Mouse (Mus musculus) hindbrain, embryonic 16.5 days (tissue): ENCODE measurements around the gene Hoxb13. TPM values are rescaled to one million over a fixed set of nuclear protein-coding genes. Genes with fewer than 3 reads are reported as not detected.

Source experiments
- ATAC-seq: fragments of 200-750 bp; cut with Nextera tagmentation; 2 replicates; pipeline ENCODE4 v1.8.0; 2017; ENCODE audit warnings: moderate TSS enrichment, moderate library complexity
- H3K27ac ChIP-seq: fragments of 300-500 bp; sonication (generic); 2 replicates; pipeline ENCODE4 v1.5.1; 2014; ENCODE audit warnings: low read depth, mild to moderate bottlenecking, control low read depth, low read length, moderate library complexity
- H3K27me3 ChIP-seq: fragments of 300-500 bp; sonication (generic); replicated peaks from 2 replicates; pipeline ENCODE4 v1.6.1; 2014; ENCODE audit warnings: low read length; ENCODE audit not compliant: control insufficient read depth, insufficient read depth
- H3K36me3 ChIP-seq: fragments of 300-500 bp; sonication (generic); 2 replicates; pipeline ENCODE4 v1.6.1; 2014; ENCODE audit warnings: mild to moderate bottlenecking, low read length, moderate library complexity, mixed read lengths; ENCODE audit not compliant: control insufficient read depth, insufficient read depth
- H3K4me1 ChIP-seq: fragments of 300-500 bp; sonication (generic); 2 replicates; pipeline ENCODE4 v1.6.1; 2014; ENCODE audit warnings: low read depth, low read length; ENCODE audit not compliant: control insufficient read depth, insufficient read depth
- H3K4me2 ChIP-seq: fragments of 300-500 bp; sonication (generic); 2 replicates; pipeline ENCODE4 v1.6.1; 2014; ENCODE audit warnings: mild to moderate bottlenecking, low read length, control low read depth, moderate library complexity
- H3K4me3 ChIP-seq: fragments of 300-500 bp; sonication (generic); 2 replicates; pipeline ENCODE4 v1.5.1; 2014; ENCODE audit warnings: mild to moderate bottlenecking, low read length, control low read depth, moderate library complexity
- H3K9ac ChIP-seq: fragments of 300-500 bp; sonication (generic); 2 replicates; pipeline ENCODE4 v1.6.1; 2014; ENCODE audit warnings: low read depth, mild to moderate bottlenecking, control low read depth, low read length, moderate library complexity
- H3K9me3 ChIP-seq: fragments of 300-500 bp; sonication (generic); 2 replicates; pipeline ENCODE4 v1.6.1; 2014; ENCODE audit warnings: mild to moderate bottlenecking, low read length, moderate library complexity; ENCODE audit not compliant: control insufficient read depth
- WGBS: fragments of 180-500 bp; shearing (Covaris S2); extraction: QIAGEN DNeasy Blood & Tissue Kit; methylation state at CpG from one replicate; pipeline ENCODE4 v1.1.7; 2014; 5-methylcytosine and 5-hydroxymethylcytosine counted together
- polyA plus RNA-seq: library from polyadenylated mRNA; unstranded; fragments of >200 nt; fragmentation: Nextera tagmentation; extraction: Ambion mirVana; gene quantifications from 2 replicates; pipeline ENCODE4 v1.2.1, GENCODE M21; 2015

Gene Hoxb13
- polyA plus RNA-seq, 1 experiment from 2014 or later: not detected

DNA sequence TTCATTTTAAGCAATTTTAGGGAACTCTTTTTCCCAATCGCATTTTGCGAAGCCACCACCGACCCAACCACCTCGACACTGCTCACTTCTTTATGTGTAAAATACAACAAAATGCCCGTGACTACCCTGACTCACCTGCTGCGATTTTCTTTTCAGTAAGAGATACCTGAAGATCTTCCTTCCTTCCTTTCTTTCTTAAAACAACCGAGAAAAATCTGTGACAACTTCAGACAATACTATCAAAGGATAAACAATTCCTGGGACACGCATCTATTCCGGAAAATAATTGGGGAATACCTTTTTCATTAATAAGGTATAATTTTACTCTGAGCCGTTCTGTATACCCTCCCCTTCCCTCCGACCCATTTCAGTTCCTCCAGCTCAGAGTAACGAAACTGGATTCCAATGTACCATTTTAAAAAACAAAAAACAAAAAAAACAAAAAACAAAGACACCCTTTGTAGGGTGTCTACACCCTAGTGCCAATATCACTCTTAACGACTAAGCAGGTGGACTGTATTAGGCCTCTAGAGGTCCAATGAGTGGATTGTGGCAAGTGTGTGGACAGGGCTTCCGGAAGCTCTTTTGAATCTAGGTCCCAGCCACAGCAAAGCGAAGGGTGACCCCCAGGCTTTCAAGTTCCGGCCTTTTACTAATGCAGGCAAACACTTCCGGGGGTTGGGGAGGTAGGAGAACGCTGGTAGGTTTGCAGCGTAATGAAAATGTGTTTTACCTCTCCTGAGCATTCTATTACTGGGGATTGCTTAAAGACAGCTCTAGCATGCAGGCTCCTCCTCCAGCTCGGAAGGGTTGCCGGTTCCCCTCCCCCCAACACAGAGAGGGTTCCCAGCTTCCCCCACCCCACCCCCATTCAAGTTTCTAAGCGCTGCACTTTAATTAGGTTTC is 5.3 kb downstream of the Hoxb13 start:
- Histone ChIP-seq H3K27me3 (peaks cover 81% of the 10 kb centered on the region), H3K4me1 (no peaks in the 10 kb centered on the region), H3K9me3 (no peaks in the 10 kb centered on the region), H3K4me3 (no peak overlapping the region), H3K9ac (no peak overlapping the region), H3K36me3 (no peaks in the 10 kb centered on the region), H3K27ac (no peak overlapping the region), H3K4me2 (no peak overlapping the region)
- no peak for ATAC-seq
- 4% methylated on average over 22 of the region's 22 CpGs for WGBS

DNA sequence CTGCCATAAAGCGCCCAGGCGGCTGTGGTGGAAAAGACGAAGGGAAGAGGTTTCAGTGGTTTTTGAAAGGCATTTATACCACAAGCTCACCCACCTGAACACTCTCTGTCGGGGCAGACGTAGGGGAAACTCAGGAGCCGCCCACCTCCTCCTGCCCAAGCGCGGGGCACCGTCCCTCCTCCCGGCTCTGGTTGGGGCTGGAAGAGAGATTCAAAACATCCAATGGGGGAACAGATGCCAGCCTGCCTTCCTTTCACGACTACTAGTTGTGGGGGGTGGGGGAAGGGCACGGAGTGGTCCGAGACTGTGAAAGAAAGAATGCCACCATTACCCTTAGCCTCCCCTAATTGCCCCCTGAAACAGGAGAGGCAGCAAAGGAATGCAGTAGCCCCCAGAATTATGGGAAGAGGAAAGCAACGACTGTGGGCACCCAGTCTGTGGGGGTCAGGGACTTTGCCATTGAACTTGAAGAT is 6.1 kb downstream of the Hoxb13 start:
- ATAC-seq: no peak
- H3K4me3 ChIP-seq: no peak overlapping the region
- 1% methylated on average over 14 of the region's 14 CpGs for WGBS
- no peaks in the 10 kb centered on the region for H3K9me3 ChIP-seq
- peaks cover 79% of the 10 kb centered on the region for H3K27me3 ChIP-seq
- H3K27ac ChIP-seq: no peak overlapping the region
- no peaks in the 10 kb centered on the region for H3K36me3 ChIP-seq
- no peak overlapping the region for H3K9ac ChIP-seq
- H3K4me1 ChIP-seq: no peaks in the 10 kb centered on the region
- no peak overlapping the region for H3K4me2 ChIP-seq

DNA sequence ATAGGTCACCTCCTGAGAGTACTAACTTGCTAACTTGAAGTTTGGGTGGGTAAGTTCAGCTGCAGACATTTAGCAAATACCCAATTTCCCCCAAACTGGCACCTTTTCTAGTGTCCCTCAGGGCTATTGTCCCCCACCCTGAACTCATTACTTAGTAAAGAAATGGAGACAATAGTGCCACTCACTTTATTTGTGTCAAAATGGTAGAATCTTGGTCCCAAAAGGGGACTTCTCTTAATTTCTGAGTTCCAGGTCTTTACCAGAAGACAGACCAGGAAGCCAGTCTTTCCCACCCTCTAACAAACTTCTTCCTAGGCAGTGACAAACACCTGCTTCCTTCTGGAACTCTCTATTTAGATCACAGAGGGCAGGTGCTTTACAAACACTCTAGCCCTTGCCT is 7.6 kb downstream of the Hoxb13 start:
- Histone ChIP-seq H3K27ac (no peak overlapping the region), H3K4me1 (no peaks in the 10 kb centered on the region), H3K36me3 (no peaks in the 10 kb centered on the region), H3K9me3 (no peaks in the 10 kb centered on the region), H3K27me3 (peaks cover 77% of the 10 kb centered on the region), H3K9ac (no peak overlapping the region), H3K4me3 (no peak overlapping the region), H3K4me2 (no peak overlapping the region)
- no peak for ATAC-seq

DNA sequence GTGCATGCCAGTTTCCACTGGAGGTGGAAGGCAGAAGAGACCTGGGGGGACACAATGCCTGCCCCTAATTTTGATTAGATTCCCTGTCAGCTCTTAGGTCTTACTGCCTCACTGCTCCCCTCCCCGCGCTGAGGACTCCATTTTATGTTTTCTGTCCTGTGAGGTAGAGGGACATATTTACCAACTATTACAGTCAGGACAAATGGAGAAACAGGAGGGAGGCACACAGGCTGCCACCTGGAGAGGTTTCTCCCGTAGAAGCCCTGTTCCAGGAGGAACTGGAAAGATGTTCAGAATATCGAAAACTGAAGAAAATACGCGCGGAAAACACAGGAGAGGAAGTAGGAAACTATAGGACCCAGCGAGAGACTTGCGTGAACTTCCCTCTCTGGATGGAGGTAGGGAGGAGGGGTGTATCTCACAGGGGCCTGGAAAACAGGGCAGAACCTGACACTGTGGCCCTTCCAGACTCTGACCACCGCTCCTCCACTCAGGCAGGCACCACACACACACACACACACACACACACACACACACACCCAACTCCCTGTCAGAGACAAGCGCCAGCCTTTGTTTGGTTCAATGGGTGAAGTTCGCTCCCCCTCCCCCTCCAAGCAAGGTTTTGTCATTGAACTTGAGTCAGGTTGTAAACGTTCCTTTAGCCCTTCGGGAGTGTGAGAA is 8.4 kb downstream of the Hoxb13 start:
- no peak overlapping the region for H3K9ac ChIP-seq
- H3K4me1 ChIP-seq: no peaks in the 10 kb centered on the region
- H3K27ac ChIP-seq: no peak overlapping the region
- peaks cover 77% of the 10 kb centered on the region for H3K27me3 ChIP-seq
- WGBS: 1% methylated on average over 14 of the region's 14 CpGs
- no peak for ATAC-seq
- H3K4me3 ChIP-seq: no peak overlapping the region
- H3K9me3 ChIP-seq: no peaks in the 10 kb centered on the region
- H3K4me2 ChIP-seq: no peak overlapping the region
- no peaks in the 10 kb centered on the region for H3K36me3 ChIP-seq

DNA sequence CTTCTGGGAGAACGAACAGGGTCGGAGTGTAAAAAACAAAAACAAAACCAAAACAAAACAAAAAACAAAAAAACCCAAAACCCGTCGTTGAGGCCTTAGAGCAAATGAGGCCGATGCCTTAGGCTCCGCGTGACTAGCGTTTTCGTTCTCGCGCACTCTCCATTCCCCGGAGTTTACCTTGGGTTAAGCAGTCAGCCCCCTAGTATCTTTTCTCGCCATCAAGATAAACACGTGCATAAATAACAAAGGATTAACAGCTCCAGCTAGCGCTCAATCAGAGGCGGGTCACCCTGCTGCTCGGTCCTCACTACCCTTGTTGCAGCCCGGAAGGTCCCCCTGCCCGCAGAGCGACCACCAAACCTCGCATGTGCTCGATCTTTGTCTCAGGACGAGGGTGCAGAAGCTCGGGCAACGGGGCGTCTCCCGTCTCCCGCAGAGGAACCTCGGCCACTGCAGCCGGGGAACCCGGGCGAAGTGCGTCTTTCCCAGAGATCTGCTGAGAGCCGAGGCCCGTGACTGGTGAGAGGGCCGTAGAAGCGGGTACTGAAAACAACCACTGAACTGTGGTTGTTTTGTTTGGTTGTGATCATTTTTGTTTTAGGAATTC is 9.2 kb downstream of the Hoxb13 start:
- Histone ChIP-seq H3K4me3 (no peak overlapping the region), H3K4me2 (no peak overlapping the region), H3K4me1 (no peaks in the 10 kb centered on the region), H3K27ac (no peak overlapping the region), H3K27me3 (peaks cover 77% of the 10 kb centered on the region), H3K36me3 (no peaks in the 10 kb centered on the region), H3K9me3 (no peaks in the 10 kb centered on the region), H3K9ac (no peak overlapping the region)
- under 1% methylated on average over 37 of the region's 37 CpGs for WGBS
- no peak for ATAC-seq

DNA sequence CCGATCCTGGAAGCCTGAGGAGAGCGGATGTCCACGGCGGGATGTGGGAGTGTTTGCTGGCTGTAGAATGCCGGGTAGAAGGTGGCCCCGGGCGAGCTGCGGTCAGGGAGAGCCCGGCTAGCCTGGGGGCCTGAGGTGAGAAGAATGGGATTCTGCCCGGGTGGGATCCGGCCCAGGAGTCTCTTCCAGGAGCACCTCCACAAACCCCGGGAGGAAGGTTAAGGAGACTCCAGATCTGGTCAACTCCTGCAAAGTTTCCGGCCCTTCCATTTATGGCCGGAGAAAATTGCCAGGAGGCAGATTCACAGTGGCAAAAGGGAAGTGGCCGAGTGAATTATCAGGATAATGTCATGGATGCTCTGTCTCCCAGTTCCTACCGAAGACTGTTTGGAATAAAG is 9.7 kb downstream of the Hoxb13 start:
- WGBS: under 1% methylated on average over 16 of the region's 16 CpGs

DNA sequence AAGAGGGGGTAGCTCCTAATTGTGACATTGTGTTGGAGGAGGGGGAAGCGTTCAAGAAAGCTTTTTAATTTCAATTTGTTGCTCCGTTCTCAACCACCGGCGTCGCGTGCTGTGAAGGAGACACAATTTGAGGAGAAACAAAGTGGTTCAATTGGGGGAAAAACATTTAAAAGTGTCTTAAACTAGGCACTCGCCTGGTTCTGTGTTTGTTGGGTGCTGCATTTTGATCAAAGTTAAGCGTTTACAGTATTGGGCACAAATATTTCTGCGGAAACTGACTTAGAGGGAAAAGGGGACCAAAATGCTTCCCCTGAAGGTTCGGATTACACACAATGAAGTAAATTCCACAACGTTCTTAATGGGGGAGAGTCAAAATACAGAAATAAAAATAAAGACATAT is 10.2 kb downstream of the Hoxb13 start:
- WGBS: 1% methylated on average over 11 of the region's 11 CpGs
- H3K4me1 ChIP-seq: no peaks in the 10 kb centered on the region
- H3K4me2 ChIP-seq: no peak overlapping the region
- no peak for ATAC-seq
- H3K27me3 ChIP-seq: peaks cover 79% of the 10 kb centered on the region
- H3K27ac ChIP-seq: no peak overlapping the region
- H3K36me3 ChIP-seq: no peaks in the 10 kb centered on the region
- no peak overlapping the region for H3K4me3 ChIP-seq
- no peaks in the 10 kb centered on the region for H3K9me3 ChIP-seq
- H3K9ac ChIP-seq: no peak overlapping the region

More for the DNA sequence above, 9.7 kb downstream of the Hoxb13 start:
- Histone ChIP-seq H3K4me2 (no peak overlapping the region), H3K4me1 (no peaks in the 10 kb centered on the region), H3K9ac (no peak overlapping the region), H3K4me3 (no peak overlapping the region), H3K27ac (no peak overlapping the region), H3K36me3 (no peaks in the 10 kb centered on the region), H3K9me3 (no peaks in the 10 kb centered on the region), H3K27me3 (peaks cover 76% of the 10 kb centered on the region)
- ATAC-seq: no peak

DNA sequence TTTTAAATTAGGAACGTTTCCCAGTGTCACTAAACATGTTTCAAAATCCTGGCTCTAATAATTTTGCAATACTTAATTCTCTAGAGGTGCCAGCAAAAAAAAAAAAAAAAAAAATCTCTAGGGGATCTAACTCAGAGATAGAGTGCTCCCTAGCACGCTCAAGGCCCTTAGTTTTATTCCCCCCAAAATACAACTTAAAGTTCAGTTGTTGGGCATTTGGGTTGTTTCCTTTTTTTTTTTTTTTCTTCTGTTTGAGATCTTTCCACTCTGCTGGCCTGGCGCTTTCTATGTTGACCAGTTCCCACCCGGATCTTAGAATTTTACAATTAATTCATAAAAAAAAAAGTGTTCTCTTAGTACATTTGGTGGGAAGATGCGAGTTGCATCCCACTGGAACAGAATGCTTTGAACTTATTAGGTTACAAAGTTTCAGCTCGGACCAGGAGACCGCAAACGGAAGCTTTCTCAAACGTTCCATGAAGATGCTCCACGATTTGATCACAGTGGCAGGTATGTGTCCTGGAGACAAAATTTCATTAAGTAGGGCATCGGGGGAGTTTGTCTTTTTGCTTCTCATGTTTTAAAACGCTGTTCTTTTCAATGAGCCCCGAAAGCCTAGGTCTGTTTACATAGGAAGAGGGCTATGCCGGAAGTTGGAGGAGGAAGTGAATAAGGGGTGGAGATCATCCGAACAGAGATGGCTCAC is 11.5 kb downstream of the Hoxb13 start:
- Histone ChIP-seq H3K9me3 (no peaks in the 10 kb centered on the region), H3K4me2 (no peak overlapping the region), H3K4me3 (no peak overlapping the region), H3K4me1 (no peaks in the 10 kb centered on the region), H3K27ac (no peak overlapping the region), H3K9ac (no peak overlapping the region), H3K27me3 (peaks cover 74% of the 10 kb centered on the region), H3K36me3 (no peaks in the 10 kb centered on the region)
- 4% methylated on average over 15 of the region's 15 CpGs for WGBS
- no peak for ATAC-seq
